Mouse (Mus musculus) cortical plate, adult 2 months (tissue): ENCODE measurements around the gene Slc4a10.

Source experiments
- CTCF ChIP-seq: fragments of 200-500 bp; IDR thresholded peaks from 2 replicates; pipeline ENCODE4 v1.5.1; 2011; ENCODE audit warnings: mild to moderate bottlenecking, control low read depth, low read length; ENCODE audit not compliant: insufficient read depth; ENCODE audit errors: extremely low read depth
- POLR2A ChIP-seq: fragments of 200-500 bp; IDR thresholded peaks from 2 replicates; pipeline ENCODE4 v1.6.1; 2011; ENCODE audit warnings: mild to moderate bottlenecking, low read length, control low read depth; ENCODE audit not compliant: insufficient read depth; ENCODE audit errors: extremely low read depth

DNA sequence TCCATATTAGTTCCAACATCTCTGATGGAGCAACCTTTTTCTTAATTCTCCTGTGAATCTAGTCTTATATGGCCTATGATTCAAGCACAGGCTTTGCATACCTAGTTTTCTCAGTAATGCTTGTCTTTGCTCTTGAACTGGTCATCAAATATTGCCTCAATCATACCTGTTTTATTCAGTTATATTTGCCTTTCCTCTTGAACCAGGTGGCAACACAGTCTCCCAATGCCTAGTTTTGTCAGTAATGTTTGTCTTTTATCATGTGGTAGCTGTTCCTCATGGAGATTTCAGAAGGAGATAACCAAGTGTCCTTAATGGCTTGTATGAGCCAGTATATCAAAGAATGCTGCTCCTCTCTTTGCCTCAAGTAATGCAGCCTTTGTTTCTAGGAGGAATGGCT, 163.8 kb downstream of the Slc4a10 start:
- TF ChIP-seq CTCF (no peak), POLR2A (no peak)
